Mouse (Mus musculus): ENCODE measurements at regions not wholly inside any gene's neighbourhood (a gene's known extent, or its start where the extent isn't known, plus 50 kb on each side); places are given as distances from the start of the nearest gene placed in this dataset.

DNA sequence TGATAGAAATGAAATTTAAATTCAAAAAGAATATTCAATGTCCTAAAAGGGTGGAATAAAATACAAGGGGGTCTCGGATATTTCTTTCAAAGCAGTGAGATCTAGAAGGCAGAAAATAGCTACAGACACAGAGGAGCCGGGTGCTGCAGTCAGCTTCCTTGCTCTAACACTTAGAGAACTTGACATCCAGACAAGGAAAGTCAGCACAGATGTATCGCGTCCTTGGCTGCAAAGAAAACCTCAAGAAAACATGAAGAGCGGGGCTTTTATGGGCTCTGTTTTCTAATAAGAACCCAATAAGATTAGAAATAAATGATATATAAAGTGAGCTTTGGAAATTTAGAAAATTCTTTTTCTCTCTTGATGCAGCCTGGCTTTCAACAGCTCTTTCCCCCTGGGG lies 53.1 kb upstream of the Glis3 start:
- TF ChIP-seq CTCF (IDR thresholded peaks at IDR 0.05), result no peak
- no peak for TF ChIP-seq EP300 (IDR thresholded peaks at IDR 0.05)

All from lung, postnatal 0 days (tissue).